Mouse (Mus musculus) frontal cortex, adult (tissue): Measurements from ENCODE around the gene Aip.

Experiments
- ATAC-seq: cut with Nextera tagmentation; 2 replicates; pipeline ENCODE4 v1.9.2; 2017; ENCODE audit warnings: mild to moderate bottlenecking, moderate library complexity, mixed read lengths; ENCODE audit not compliant: low TSS enrichment

The Aip gene

DNA sequence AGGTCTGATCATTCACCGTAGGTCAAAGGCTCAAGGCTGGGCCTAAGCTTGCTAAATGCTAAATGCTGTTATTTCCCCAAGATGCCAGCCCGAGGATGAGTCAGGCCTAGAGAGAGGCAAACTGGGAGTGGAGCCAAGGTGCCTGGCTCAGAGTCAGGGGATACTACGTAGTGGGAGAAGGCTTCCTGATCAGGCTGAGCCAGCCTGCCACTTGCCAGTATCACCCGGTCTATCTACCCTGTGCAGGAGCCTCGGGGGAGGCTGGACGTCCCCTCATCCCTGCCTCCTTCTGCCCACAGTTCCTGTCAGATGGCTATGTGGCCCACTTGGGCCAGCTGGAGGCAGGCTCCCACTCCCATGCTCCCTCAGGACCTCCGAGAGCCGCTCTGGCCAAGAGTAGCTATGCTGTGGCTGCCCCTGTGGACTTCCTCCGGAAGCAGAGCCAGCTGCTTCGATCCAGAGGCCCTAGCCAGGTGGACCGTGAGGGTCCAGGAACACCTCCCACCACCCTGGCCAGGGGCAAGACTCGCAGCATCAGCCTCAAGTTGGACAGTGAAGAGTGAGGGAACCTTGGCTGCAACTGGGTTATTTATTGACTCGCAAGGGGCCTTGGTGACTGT is 12.4 kb downstream of the Aip start:
- ATAC-seq: peak; percentile 71; the same call in 1 of the 2 replicates

DNA sequence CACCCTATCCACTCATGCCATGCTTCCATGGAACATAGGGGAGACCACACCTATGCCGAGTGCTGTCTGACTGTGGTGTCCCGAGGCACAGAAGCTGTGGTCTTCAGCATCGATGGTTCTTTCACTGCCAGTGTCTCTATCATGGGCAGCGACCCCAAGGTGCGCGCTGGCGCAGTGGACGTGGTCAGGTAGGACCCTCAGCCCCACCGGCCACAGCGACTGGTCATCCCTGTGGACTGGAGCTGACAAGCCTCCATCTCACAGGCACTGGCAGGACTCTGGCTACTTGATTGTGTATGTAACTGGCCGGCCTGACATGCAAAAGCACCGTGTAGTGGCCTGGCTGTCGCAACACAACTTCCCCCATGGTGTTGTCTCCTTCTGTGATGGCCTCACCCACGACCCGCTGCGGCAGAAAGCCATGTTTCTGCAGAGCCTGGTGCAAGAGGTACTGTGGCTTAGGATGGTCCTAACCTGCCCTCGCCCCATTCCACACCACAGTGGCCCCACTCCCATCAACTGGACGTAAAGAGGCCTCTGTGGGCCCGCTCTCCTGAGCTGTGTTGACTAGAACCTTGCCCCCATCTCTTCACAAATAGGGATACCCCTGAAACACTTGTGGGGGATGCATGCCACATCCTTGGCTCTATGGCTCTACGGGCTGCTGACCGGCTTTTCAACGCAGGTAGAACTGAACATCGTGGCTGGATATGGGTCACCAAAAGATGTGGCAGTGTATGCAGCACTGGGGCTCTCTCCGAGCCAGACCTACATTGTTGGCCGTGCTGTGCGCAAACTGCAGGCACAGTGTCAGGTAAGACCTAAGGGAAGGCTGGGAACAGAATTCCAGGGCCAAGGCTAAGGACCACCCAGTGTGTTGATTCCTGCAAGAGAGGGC is 13.3 kb downstream of the Aip start:
- ATAC-seq: no peak

DNA sequence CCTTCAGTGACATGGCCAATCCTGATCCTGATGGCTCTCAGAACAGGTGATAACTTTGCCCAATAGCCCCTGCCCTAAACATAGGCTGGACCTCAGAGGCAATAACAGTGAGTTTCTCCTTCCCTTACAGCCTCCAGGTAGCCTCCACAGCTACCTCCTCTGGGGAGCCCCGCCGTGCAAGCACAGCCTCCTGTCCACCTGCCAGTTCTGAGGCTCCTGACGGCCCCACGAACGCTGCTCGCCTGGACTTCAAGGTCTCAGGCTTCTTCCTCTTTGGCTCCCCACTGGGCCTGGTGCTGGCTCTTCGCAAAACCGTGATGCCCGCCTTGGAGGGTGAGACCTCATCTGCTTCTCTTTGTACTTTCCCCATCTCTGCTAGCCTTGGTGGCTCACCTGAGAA is 17.1 kb downstream of the Aip start:
- no peak for ATAC-seq

DNA sequence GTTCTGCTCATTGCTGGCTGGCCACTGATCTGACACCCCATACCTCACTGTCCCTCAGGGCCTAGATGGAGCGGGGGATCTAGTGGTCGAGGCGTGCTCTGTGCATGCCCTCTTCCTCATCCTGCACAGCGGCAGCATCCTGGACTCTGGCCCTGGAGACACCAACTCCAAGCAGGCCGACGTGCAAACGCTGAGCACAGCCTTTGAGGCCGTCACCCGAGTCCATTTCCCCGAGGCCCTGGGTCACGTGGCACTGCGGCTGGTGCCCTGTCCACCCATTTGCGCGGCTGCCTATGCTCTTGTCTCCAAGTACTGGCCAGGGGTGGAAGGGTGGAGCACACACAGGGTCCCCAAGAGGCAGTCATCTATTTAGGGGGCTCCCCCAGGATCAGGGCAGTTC is 19.0 kb downstream of the Aip start:
- ATAC-seq: no peak

DNA sequence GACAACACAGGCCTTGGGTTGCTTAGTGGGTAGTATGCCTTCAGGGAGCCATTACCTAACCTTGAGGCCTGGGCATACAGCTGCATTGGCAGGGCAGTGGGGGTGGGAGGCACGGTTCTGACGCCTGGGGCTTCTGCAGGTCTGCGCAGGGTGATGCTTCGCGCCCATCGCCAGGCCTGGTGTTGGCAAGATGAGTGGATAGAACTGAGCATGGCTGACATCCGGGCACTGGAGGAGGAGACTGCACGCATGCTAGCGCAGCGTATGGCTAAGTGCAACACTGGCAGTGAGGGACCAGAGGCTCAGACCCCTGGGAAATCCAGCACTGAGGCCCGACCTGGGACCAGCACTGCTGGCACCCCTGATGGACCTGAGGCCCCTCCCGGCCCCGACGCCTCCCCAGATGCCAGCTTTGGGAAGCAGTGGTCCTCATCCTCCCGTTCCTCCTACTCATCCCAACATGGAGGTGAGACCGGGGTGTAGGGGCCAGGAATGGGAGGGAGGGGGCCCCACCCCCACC is 20.9 kb downstream of the Aip start:
- no peak for ATAC-seq

DNA sequence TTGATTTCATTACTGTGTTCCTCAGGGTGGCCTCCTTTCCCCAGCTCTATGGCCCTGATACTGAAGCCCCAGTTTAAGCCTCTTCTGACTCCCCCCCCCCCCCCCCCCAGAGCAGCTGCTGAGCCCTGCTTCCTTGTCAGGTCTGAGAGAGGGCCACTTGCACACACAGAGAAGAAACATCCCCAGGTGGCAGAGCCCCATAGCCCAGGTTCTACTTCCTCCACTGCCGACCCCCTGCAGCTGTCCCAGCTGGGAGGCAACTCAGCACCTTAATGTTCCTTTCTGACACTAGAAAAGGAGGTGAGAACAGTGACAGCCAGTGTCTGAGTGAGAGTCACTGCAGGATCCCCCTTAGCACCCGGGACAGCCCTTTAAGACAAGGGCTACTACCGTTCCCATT is 21.9 kb downstream of the Aip start:
- ATAC-seq: no peak

DNA sequence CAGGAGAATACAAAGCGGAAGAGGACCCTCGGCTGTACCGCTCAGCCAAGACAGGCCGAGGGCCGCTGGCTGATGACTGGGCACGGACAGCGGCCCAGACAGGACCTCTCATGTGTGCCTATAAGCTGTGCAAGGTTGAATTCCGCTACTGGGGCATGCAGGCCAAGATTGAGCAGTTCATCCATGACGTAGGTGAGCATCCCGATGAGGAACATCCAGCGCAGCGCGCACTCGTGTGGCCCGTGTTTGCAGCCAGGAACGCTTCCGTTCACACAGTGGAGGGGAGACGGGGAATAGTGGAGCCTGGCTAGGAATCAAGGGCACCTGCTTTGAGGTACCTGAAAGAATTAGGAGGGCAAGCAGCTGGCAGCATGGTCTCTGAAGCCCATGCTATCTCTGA is 22.4 kb downstream of the Aip start:
- no peak for ATAC-seq

DNA sequence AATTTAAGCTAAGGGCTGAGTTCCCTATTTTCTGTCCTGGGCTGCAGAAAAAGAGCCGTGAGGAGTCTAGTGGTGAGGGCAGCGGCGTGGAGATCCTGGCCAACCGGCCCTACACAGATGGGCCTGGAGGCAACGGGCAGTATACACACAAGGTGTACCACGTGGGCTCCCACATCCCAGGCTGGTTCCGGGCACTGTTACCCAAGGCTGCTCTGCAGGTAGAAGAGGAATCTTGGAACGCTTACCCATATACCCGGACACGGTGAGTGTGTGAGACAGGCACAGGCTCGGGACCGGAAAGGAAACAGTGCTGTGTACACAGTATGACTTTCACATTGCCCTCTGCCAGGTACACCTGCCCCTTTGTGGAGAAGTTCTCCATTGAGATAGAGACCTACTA is 23.0 kb downstream of the Aip start:
- no peak for ATAC-seq

DNA sequence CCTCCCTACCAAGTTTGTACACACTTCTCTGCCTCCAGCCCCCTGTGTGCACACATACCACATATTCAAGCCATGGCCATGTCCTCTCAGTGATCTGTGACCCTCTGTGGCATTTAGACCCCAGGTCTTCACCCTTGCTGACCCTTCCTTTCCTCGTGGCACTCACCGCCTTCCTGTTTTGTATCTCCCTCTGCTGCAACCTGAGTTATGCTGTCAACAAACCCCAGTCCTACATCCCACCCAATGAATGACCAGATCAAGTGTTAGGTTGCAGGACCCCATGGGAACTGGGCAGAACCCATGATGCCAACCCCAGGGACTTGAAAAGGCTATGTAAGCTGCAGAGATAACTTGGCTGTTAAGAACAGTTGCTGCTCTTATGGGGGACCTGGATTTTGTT is 23.6 kb downstream of the Aip start:
- no peak for ATAC-seq

DNA sequence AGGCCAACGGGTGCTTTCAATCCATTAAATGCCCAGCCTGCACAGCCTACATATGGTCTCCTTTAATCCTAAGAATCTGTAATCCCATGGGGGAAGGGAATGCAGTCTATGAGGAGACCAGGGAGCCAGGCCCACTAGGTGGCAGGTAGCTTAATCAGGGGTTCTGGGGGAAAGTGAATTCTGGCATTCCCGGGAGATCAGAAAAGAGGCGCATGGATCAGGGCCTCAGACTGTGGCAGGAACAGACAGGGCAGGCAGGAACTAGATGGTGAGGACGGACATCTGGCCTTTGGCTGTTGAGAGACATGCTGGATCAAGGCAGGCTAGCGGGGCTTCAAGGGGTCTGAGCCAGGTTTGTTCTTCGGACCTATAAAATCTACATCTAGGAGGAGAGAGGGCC is 24.2 kb downstream of the Aip start:
- ATAC-seq: no peak

DNA sequence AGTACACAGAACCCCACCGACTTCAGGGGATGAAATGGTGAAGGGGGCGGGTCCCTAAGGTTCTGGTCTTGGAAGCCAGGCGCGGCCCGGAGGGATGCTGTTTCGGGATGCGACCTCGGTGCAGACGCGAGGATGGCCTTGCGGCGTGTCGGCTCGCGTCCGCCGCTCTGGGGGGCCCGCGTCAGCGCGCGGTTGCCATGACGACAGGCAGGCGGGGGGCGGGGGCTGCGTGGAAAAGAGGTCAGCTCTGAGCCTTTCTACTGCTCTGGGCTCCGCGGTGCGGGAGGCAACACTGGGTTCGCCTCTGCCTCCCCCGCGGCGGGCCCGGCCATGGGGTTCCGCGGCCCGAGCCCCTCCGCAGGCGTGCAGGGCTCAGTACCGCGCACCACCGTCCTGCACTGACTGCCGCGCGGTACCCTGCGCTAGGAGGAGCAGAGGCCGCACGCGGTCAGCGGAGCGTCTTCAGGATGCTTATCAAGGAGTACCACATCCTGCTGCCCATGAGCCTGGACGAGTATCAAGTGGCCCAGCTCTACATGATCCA is 24.9 kb downstream of the Aip start:
- peak; percentile 7; the same call in 1 of the 2 replicates for ATAC-seq

DNA sequence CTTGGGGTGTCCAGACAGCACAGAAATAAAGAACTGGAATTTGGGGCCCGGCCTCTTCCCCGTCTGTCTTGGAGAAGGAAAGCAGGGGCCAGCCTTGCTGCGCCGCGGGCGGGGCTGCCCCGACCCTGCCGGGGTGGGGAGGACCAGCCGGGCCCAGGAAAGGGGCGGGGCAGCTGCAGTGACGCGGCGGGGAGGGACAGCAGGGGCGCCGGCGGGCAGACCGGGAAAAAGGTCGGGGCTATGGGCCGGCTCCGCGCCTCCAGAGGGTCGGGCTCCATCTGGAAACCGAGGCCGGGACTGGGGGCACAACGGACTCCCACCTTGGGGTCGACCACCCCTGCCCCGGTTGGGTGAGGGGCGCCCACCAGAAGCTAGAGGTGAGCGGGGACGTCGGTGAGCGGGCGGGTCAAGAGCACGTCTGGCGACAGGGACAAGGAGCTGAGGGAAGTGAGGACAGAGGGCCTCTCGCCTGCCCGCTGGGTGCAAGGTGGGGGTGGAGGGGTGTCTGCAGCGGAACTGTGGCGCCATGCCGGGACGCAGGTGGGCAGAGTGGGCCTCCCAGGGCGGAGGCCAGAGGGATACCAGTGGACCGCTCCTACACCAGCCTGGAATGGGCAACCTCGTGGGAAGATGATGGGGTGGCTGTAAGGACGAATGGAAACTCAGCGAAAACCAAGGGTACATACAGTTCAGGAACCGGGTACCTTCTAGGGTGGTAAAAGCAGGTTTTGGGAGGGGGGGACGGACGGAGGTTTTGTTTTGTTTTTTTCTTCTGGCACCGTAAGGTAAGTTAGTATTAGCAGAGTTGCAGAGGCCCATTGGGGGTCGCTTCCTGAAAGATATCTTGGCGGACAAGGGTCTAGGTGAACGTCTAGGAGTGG is 25.6 kb downstream of the Aip start, which contains the start of gene Pitpnm1:
TSS of gene Pitpnm1 (plus strand) at position 162 of the 881 bp plus-strand sequence.
- no peak for ATAC-seq

DNA sequence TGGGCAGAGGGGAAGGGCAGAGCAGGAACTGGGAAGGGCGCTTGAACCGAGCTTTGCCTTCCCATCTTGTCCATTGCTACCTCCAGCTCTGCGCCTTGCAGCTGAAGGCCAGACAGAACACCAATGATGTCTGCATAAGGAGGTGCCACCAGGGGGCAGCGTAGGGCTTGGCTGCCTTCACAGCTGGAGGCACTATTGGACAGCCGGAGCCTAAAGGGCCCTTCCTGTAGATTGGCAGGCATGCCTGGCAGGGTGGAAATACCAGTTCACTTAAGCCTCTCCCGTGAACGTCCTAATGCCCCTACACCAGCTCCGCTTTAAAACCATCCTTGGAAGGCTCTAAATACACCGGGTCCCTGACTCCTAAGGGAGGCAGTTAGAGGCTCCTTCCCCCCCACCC is 26.6 kb downstream of the Aip start:
- ATAC-seq: peak; percentile 13; the same call in 1 of the 2 replicates

DNA sequence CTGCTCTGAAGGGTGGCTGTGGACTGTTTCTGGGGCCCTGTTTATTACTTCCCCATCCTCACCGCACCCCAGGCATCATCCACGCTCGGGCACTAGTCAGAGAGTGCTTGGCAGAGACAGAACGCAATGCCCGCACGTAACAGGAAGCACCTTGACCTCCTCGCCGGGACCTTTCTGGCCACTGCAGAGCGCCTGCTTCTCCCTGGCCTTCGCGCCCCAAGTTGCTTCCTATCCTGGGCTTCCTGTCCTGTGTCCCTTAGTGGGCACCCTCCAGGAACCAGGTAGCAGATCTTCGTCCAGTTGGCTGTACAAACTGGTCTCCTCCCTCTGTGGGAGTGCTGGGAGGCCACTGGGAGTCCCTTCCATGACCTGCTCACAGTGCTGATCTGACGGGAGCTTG is 27.2 kb downstream of the Aip start:
- ATAC-seq: no peak

DNA sequence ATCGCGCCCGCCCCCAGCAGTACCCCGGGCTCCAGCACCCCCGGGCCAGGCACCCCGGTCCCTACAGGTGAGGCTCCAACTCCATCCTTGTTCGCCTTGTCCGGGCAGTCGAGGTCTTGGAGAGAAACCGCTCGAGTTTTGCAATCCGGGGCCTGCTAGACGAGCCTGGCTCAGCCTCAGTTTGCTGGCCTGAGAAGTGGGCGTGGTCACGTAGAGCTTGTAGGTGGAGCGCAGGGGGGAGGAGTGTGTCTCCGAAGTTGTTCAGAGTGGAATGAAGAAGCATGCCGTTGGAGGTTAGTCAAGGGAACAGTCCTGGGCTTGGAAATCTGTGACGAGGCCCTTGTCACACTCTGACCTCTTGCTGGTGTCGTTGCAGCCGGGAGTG is 28.2 kb downstream of the Aip start:
- ATAC-seq: peak; percentile 13; the same call in 1 of the 2 replicates

DNA sequence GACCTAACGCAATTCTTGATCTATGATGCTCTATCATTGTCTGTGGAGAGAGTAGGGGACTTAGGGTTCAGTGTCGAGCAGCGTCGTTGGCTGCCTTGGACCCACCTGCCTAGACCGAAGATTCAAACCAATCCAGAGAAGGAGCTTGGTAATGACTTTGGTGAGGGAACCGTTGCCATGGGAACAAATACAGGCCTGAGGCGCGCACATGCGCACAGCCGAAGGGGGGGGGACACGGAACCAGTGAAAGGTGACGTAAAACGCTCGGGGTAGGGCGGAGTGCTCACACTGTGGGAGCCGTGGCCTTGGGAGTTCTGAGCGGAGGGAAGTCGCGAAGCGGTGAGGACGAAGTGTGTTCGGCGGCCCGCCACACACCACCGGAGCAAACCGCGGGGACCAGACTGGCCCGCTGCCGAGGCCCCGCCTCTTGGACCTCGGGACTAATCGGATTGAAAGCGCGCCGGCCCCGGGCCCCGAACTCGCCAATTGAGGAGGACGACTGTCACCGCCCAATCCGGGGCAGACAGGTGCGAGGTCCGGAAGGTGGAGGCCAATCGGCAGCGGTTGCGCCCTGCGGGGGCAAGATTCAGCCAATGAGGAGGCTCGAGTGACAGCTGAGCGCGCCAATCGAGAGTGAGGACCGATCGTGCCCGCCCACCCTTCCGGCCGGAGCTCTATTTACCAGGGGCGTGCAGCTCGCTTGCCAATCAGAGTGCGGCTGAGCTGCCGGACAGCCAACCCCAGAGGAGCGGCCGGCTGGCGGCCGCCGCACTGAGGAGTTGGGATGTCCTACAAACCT is 28.8 kb downstream of the Aip start, which contains the start of gene Cdk2ap2:
TSS of gene Cdk2ap2 (plus strand) at position 541 of the 799 bp plus-strand sequence.
- ATAC-seq: peak; percentile 69

DNA sequence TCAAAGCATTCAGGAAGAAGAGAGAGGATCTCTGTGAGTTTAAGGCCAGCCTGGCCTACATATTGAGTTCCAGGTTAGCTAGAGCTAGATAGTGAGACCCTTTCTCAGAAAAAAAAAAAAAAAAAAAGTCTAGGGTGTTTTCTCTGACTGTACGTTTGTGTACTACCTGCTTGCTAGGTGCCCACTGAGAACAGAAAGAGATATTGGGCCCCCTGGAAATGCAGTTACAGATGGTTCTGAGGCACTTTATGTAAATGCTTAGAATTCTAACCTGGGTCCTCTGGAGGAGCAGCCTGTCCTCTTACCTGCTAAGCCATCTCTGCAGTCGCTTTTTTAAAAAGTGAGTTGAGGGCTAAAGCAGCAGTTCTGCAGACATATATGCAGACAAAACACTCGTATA is 29.9 kb downstream of the Aip start:
- no peak for ATAC-seq

DNA sequence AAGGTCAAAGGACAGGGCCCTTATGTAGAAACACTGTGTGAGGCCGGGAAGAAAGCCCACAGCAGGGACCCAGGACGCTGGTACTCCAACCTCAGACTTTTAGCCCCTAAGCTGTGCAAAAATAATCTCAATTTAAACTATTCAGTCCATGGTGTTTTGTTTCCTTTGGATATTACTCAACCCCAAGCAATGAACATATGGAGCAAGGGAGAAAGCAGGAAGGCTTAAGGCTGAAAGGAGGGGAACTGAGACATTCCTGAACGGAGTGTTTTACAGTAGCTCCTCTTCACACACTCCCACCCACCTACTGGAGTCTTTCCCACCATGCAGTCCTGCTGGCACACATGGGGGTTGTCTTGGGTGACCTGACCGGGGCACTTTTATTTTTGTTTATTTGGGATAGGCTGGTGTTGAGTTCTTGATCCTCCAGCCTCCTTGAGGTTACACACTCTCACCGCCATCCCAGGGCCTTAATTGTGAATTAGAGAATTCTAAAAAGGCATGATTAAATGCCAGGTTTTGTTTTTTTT is 30.8 kb downstream of the Aip start:
- ATAC-seq: no peak

DNA sequence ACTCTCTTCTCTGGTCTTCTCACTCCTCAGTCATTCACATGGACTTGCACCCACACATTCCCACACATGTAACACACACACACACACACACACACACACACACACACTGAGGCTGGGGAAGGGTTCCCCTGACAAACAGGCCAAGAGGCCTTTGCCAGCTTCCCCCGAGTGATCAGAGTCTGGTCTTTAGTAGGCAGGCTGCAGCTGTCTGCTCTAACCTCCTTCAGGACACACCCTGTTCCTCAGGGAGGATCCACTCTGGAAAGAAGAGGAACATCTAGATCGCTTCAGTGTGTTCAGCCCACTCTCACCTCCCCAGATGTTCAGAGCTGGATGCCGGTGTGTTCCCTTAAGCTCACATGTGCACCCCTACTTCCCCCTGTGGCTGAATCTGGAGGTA is 31.3 kb downstream of the Aip start:
- ATAC-seq: no peak

DNA sequence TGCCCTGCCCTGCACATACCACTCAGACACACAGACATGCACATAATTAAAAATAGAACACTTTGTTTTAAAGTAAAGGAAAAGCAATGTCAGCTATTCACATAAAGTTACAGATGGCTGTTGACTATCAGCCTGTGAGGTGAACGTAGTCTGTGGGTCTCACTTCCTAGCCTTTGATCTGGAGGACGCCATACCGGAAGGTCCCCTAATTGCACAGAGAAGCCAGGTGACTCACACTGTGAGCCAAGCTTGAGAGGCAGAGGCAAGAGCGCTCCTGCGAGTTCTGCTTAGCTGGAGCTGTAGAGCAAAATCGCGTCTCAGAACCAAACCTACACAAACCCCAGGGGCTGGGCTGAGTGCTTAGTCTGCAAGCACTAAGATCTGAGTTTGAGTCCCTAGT is 31.9 kb downstream of the Aip start:
- ATAC-seq: no peak

DNA sequence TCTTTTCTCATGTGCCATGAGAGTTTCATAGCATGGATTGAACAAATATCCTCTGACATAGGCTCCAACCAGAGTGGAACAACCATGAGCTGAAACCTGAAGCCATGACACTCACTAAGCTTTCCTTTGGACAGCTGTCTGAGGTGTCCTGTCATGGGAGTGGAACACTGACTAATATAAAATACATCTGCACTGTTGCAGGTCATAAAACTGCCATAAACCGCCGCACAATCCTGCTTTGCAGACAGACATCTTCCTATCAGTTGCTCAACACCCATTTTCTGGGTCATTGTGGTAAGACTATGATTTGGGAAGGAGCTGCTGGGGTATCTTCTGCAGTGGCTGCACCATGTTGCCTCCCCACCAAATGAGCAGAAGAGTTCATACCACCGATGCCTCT is 32.9 kb downstream of the Aip start:
- no peak for ATAC-seq
